Mouse (Mus musculus): ENCODE results near the gene Gusb. TPM values are rescaled to one million over a fixed set of nuclear protein-coding genes. Genes with fewer than 3 reads are reported as not detected.

The Gusb gene
- polyA plus RNA-seq, 1 experiment from 2014 or later, result 43.4 TPM

- Histone ChIP-seq H3K27me3 (no peaks in the 10 kb centered on the region), H3K4me3 (no peak overlapping the region), H3K9me3 (no peaks in the 10 kb centered on the region), H3K4me2 (no peak overlapping the region), H3K4me1 (peaks cover 16% of the 10 kb centered on the region), H3K36me3 (0 out of 2 replicates have a peak, but pooled peaks cover 8% of the 10 kb centered on the region), H3K27ac (no peak overlapping the region), H3K9ac (no peak overlapping the region)
- ATAC-seq (ENCODE audit: insufficient number of reproducible peaks, insufficient read depth, low FRiP score, low TSS enrichment, low read depth), result no peak
- WGBS, result 34% methylated on average over 4 of the region's 4 CpGs
Observed at GRCm38 (mm10) chr5:129999097-129999496, 3.8 kb downstream of the Gusb start.

GRCm38 (mm10) chr5:129997700-129998099 lies 5.1 kb downstream of the Gusb start:
- H3K27ac ChIP-seq, result no peak overlapping the region
- H3K4me2 ChIP-seq, result no peak overlapping the region
- no peak overlapping the region for H3K4me3 ChIP-seq
- H3K27me3 ChIP-seq, result no peaks in the 10 kb centered on the region
- H3K36me3 ChIP-seq, result peaks cover 12% of the 10 kb centered on the region; the same call in 1 of the 2 replicates
- H3K9me3 ChIP-seq, result no peaks in the 10 kb centered on the region
- H3K9ac ChIP-seq, result no peak overlapping the region
- no peak for ATAC-seq (ENCODE audit: insufficient number of reproducible peaks, insufficient read depth, low FRiP score, low TSS enrichment, low read depth)
- peaks cover 10% of the 10 kb centered on the region for H3K4me1 ChIP-seq
- 74% methylated on average over 19 of the region's 19 CpGs for WGBS

GRCm38 (mm10) chr5:129994989-129995388 lies 7.9 kb downstream of the Gusb start:
- 92% methylated on average over 7 of the region's 7 CpGs for WGBS
- H3K36me3 ChIP-seq, result peaks cover 18% of the 10 kb centered on the region
- no peaks in the 10 kb centered on the region for H3K27me3 ChIP-seq

GRCm38 (mm10) chr5:129993374-129993773 lies 9.5 kb downstream of the Gusb start:
- Histone ChIP-seq H3K4me2 (no peak overlapping the region), H3K27me3 (no peaks in the 10 kb centered on the region), H3K4me3 (no peak overlapping the region), H3K9me3 (no peaks in the 10 kb centered on the region), H3K27ac (no peak overlapping the region), H3K36me3 (peaks cover 33% of the 10 kb centered on the region), H3K4me1 (no peaks in the 10 kb centered on the region), H3K9ac (no peak overlapping the region)
- 89% methylated on average over 14 of the region's 14 CpGs for WGBS
- no peak for ATAC-seq (ENCODE audit: insufficient number of reproducible peaks, insufficient read depth, low FRiP score, low TSS enrichment, low read depth)

More at GRCm38 (mm10) chr5:129994989-129995388, 7.9 kb downstream of the Gusb start:
- Histone ChIP-seq H3K9ac (no peak overlapping the region), H3K9me3 (no peaks in the 10 kb centered on the region), H3K4me2 (no peak overlapping the region), H3K4me1 (no peaks in the 10 kb centered on the region), H3K27ac (no peak overlapping the region), H3K4me3 (no peak overlapping the region)
- no peak for ATAC-seq (ENCODE audit: insufficient number of reproducible peaks, insufficient read depth, low FRiP score, low TSS enrichment, low read depth)

GRCm38 (mm10) chr5:129991898-129992297 lies 11.0 kb downstream of the Gusb start:
- no peaks in the 10 kb centered on the region for H3K4me1 ChIP-seq
- no peak overlapping the region for H3K4me2 ChIP-seq
- no peak overlapping the region for H3K4me3 ChIP-seq
- peaks cover 38% of the 10 kb centered on the region for H3K36me3 ChIP-seq
- WGBS, result 91% methylated on average over 5 of the region's 5 CpGs
- H3K27ac ChIP-seq, result no peak overlapping the region
- H3K9ac ChIP-seq, result no peak overlapping the region
- no peaks in the 10 kb centered on the region for H3K9me3 ChIP-seq
- no peak for ATAC-seq (ENCODE audit: insufficient number of reproducible peaks, insufficient read depth, low FRiP score, low TSS enrichment, low read depth)
- H3K27me3 ChIP-seq, result no peaks in the 10 kb centered on the region

DNA sequence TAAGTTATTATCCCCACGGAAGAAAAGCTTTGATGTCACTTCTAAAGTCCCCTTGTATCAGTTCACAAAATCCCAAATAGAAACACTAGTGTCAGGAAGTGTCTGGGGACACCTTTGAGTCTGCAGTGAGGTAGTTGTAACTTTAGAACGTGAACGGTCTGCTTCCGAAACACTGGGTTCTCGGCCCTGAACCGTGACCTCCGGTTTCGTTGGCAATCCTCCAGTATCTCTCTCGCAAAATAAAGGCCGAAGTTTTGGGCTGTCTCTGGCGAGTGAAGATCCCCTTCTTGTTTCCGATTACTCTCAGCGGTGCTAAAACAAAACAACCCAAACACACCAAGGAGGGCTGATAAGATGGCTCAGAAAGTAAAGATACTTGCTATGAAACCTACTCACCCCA lies 13.5 kb downstream of the Gusb start:
- 86% methylated on average over 13 of the region's 13 CpGs for WGBS
- peaks cover 34% of the 10 kb centered on the region for H3K36me3 ChIP-seq
- ATAC-seq (ENCODE audit: insufficient number of reproducible peaks, insufficient read depth, low FRiP score, low TSS enrichment, low read depth), result no peak

DNA sequence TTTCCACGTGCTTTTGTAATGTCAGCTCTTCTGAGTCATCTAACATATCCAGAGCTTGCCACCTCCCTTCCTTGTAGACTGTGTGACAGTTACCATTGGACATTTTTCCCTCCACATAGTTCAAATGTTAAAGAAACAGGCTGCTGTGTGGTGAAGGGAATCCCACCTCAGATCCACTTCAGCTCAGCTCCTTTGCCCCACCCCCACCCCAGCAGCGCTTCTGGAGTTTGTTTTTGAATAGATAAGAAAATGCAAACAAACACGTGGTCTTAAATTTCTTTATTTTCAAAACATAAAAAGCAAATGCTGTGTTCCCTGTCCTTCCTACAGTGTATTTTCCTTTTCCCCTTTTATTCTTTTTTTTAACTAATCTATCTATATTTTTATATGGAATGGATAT lies 22.6 kb downstream of the Gusb start:
- 80% methylated on average over 3 of the region's 3 CpGs for WGBS
- Histone ChIP-seq H3K9me3 (no peaks in the 10 kb centered on the region), H3K4me3 (no peak overlapping the region), H3K27ac (no peak overlapping the region), H3K4me1 (no peaks in the 10 kb centered on the region), H3K36me3 (peaks cover 27% of the 10 kb centered on the region), H3K4me2 (no peak overlapping the region), H3K9ac (no peak overlapping the region), H3K27me3 (no peaks in the 10 kb centered on the region)
- ATAC-seq (ENCODE audit: insufficient number of reproducible peaks, insufficient read depth, low FRiP score, low TSS enrichment, low read depth), result no peak

More for the DNA sequence above, 13.5 kb downstream of the Gusb start:
- H3K9ac ChIP-seq, result no peak overlapping the region
- H3K27me3 ChIP-seq, result no peaks in the 10 kb centered on the region
- no peak overlapping the region for H3K4me2 ChIP-seq
- no peaks in the 10 kb centered on the region for H3K4me1 ChIP-seq
- H3K9me3 ChIP-seq, result no peaks in the 10 kb centered on the region
- no peak overlapping the region for H3K27ac ChIP-seq
- no peak overlapping the region for H3K4me3 ChIP-seq

DNA sequence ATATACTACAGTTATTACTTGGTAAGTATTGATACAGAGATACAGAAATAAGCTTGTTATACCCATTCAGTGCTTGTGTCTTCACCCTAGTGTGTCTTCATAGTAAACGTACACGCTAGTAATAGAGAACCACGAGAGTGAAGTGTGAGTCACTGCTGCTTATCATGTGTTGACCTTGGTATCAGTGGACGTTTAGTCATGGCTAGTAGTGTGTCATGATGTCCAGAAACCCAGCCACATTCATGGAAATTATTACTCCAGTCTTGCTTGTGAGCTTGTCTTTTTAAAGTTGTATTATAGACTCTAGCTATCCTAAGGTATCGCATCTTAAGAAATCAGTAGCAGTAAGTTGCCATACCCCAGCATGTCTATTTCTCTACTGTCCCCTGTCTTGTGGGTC lies 24.2 kb downstream of the Gusb start:
- Histone ChIP-seq H3K4me3 (no peak overlapping the region), H3K27me3 (no peaks in the 10 kb centered on the region), H3K9ac (no peak overlapping the region), H3K36me3 (peaks cover 26% of the 10 kb centered on the region), H3K9me3 (no peaks in the 10 kb centered on the region), H3K4me1 (no peaks in the 10 kb centered on the region), H3K4me2 (no peak overlapping the region), H3K27ac (no peak overlapping the region)
- ATAC-seq (ENCODE audit: insufficient number of reproducible peaks, insufficient read depth, low FRiP score, low TSS enrichment, low read depth), result no peak
- WGBS, result 91% methylated on average over 5 of the region's 5 CpGs

DNA sequence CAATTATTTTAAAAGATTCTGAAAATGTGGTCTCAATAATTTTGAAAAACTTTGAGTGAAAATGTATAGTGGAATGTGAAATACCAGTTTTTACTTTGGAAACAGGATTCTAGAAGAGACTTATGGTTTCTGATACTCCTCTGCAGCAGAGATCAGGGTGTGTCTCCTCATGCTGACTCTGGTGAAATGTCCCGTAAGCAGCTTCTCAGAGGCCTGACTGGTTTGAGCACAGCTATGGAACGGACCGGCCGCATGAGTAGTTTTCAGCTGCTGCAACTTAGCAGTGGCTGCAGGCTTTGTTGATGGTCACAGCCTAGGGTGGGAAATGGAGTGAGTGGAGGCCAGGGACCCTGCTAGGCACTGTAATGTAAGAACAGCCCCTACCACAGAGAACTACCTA lies 25.1 kb downstream of the Gusb start:
- Histone ChIP-seq H3K27ac (no peak overlapping the region), H3K9ac (no peak overlapping the region), H3K4me2 (no peak overlapping the region), H3K4me3 (no peak overlapping the region), H3K9me3 (no peaks in the 10 kb centered on the region), H3K4me1 (no peaks in the 10 kb centered on the region), H3K36me3 (peaks cover 18% of the 10 kb centered on the region), H3K27me3 (no peaks in the 10 kb centered on the region)
- no peak for ATAC-seq (ENCODE audit: insufficient number of reproducible peaks, insufficient read depth, low FRiP score, low TSS enrichment, low read depth)
- WGBS, result 83% methylated on average over 4 of the region's 4 CpGs

- Histone ChIP-seq H3K36me3 (peaks cover 24% of the 10 kb centered on the region), H3K4me1 (no peaks in the 10 kb centered on the region), H3K27me3 (no peaks in the 10 kb centered on the region), H3K4me2 (no peak overlapping the region), H3K9ac (no peak overlapping the region), H3K4me3 (no peak overlapping the region), H3K27ac (no peak overlapping the region), H3K9me3 (no peaks in the 10 kb centered on the region)
- WGBS, result 76% methylated on average over 4 of the region's 4 CpGs
- no peak for ATAC-seq (ENCODE audit: insufficient number of reproducible peaks, insufficient read depth, low FRiP score, low TSS enrichment, low read depth)
Observed at GRCm38 (mm10) chr5:129974866-129975311, 28.0 kb downstream of the Gusb start.

DNA sequence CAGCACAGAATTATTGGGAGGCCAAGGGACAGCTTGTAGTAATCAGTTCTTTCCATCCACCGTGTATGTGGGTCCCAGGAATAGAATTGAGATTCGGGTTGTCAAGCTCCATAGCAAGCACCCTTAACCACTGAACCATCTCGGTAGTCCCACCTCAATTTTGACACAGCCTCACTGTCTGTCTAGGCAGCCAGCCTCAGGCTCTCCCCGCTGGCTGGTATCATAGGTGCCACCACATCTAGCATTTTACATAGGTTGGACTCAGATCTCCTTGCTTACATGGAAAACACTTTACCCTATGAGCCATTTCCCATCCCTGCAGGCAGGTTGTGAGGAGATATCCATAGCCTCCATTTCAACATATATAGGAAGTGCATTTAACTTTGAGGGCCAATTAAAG lies 28.5 kb downstream of the Gusb start:
- Histone ChIP-seq H3K4me1 (no peaks in the 10 kb centered on the region), H3K9ac (no peak overlapping the region), H3K4me2 (no peak overlapping the region), H3K27me3 (no peaks in the 10 kb centered on the region), H3K27ac (no peak overlapping the region), H3K9me3 (no peaks in the 10 kb centered on the region), H3K4me3 (no peak overlapping the region), H3K36me3 (peaks cover 24% of the 10 kb centered on the region)
- WGBS, result 80% methylated on average over 4 of the region's 4 CpGs
- no peak for ATAC-seq (ENCODE audit: insufficient number of reproducible peaks, insufficient read depth, low FRiP score, low TSS enrichment, low read depth)

DNA sequence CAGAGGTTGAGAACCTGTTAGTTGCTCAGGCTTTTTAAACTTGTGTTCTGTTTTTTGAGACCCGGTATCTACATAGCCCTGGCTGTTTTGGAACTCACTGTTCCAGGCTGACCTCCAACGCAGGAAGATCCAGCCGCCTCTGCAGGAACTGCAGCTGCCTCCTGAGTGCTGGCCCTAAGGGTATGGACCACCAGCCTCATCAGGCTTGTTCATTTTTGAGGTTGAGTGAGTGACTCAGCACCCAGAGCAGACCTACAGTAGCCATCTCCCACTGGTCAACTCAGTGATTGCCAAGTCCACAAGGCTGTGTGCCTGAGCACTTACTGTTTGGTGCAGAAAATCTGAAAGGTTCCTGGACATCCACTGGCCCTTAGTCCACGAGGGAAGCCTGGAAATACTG lies 31.4 kb downstream of the Gusb start:
- no peak for ATAC-seq (ENCODE audit: insufficient number of reproducible peaks, insufficient read depth, low FRiP score, low TSS enrichment, low read depth)
- no peak overlapping the region for H3K9ac ChIP-seq
- H3K4me3 ChIP-seq, result no peak overlapping the region
- H3K4me1 ChIP-seq, result no peaks in the 10 kb centered on the region
- H3K4me2 ChIP-seq, result no peak overlapping the region
- peaks cover 17% of the 10 kb centered on the region for H3K36me3 ChIP-seq
- H3K9me3 ChIP-seq, result no peaks in the 10 kb centered on the region
- no peak overlapping the region for H3K27ac ChIP-seq
- WGBS, result 87% methylated on average over 4 of the region's 4 CpGs
- H3K27me3 ChIP-seq, result no peaks in the 10 kb centered on the region

GRCm38 (mm10) chr5:129968417-129968816 lies 34.4 kb downstream of the Gusb start:
- no peak for ATAC-seq (ENCODE audit: insufficient number of reproducible peaks, insufficient read depth, low FRiP score, low TSS enrichment, low read depth)
- Histone ChIP-seq H3K27ac (no peak overlapping the region), H3K4me3 (no peak overlapping the region), H3K4me1 (no peaks in the 10 kb centered on the region), H3K9me3 (no peaks in the 10 kb centered on the region), H3K36me3 (peaks cover 6% of the 10 kb centered on the region; the same call in 1 of the 2 replicates), H3K9ac (no peak overlapping the region), H3K4me2 (no peak overlapping the region), H3K27me3 (no peaks in the 10 kb centered on the region)
- WGBS, result 83% methylated on average over 7 of the region's 7 CpGs

All from embryonic facial prominence, embryonic 13.5 days (tissue).